Mouse (Mus musculus): ENCODE data around the gene 1110051M20Rik. TPM values are rescaled to one million over a fixed set of nuclear protein-coding genes. Genes with fewer than 3 reads are reported as not detected.
"Not testable (repeated sequence)": the region's sequence is repeated elsewhere in the genome, so short reads cannot be mapped to it uniquely, and the experiment has no call there.

Gene 1110051M20Rik
- polyA plus RNA-seq, 1 experiment: 8.4 TPM

DNA sequence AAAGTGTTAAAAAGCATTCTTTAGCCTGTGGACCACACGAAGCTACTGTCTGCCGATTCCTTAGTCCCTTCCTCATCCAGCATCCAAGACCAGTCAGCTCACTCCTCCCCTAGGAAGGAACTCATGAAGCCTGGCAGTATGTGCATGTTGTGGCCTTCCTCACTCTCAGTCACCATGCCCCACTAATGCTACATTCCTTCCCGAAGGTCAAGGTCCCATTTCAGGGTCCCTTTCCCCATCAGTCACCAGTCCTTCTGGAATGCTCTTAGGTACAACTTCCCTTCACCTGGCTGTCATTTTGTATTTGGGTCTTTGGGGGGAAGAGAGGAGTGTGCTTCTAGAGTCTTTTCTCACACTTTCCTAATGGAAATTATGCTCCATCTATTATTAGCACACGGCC lies 192.5 kb downstream of the 1110051M20Rik start:
- 56% methylated on average over 4 of the region's 4 CpGs for WGBS
- no peak for DNase-seq (ENCODE audit: low read depth, low spot score)

DNA sequence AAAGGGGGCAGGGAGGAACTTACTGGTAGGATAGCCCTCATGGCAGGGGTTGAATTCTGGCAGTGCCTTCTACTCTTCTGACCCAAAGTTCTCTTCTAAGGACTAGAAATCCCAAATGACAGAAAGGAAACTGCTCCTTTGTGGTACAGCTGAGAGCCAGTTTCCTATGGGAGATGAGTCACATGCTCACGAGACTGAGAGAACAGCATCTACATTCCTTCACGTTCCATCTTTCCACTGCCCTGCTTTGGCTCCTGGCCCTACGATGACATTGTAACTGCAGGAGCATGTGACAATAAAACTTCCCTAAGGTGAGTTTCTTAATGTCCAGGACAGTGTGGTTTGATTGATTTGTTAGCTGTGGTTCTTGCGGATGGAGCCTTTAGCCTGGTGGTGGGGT lies 196.1 kb downstream of the 1110051M20Rik start:
- 82% methylated on average over 4 of the region's 4 CpGs for WGBS
- DNase-seq (ENCODE audit: low read depth, low spot score): no peak

DNA sequence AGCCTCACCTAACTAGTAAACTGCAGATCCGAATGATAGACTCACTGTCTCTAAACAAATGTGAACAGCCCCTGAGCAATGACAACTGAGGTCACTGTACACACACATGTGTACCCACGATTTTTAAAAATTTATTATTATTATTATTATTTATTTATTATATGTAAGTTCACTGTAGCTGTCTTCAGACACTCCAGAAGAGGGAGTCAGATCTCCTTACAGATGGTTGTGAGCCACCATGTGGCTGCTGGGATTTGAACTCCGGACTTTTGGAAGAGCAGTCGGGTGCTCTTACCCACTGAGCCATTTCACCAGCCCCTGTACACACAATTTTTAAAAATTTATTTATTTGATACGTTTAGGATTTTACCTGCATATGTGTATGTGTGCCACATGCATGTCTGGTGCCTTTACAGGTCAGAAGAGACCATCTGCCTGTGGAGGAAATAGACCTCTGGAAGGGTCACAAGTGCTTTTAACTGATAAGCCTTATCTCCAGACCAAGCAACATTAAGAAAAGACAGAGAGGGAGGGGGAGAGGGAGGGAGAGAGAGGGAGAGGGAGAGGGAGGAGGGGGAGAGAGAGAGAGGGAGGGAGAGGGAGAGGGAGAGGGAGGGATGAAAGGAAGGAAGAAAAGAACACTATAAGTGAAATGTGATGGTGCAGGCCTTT lies 199.8 kb downstream of the 1110051M20Rik start:
- DNase-seq (ENCODE audit: low read depth, low spot score): no peak
- 75% methylated on average over 5 of the region's 5 CpGs for WGBS

DNA sequence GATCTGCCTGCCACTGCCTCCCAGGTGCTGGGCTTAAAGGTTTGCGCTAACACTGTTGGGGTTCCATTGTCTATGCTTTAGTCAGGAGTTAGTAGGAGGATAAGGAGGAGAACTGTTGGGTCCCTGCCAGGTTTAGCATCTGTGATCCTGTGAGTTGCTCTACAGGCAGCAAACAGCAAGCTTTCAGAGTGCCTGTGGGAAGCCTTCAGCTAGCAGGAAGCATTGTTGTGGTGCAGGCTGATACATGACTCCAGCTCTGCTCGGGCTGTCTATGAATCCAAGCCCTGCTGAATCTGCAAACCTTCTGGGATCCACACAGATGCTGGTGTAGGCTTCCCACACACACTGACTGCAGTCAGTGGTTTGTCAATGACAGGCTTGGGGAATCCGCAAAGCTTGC lies 201.1 kb downstream of the 1110051M20Rik start:
- 79% methylated on average over 3 of the region's 3 CpGs for WGBS
- DNase-seq (ENCODE audit: low read depth, low spot score): no peak

DNA sequence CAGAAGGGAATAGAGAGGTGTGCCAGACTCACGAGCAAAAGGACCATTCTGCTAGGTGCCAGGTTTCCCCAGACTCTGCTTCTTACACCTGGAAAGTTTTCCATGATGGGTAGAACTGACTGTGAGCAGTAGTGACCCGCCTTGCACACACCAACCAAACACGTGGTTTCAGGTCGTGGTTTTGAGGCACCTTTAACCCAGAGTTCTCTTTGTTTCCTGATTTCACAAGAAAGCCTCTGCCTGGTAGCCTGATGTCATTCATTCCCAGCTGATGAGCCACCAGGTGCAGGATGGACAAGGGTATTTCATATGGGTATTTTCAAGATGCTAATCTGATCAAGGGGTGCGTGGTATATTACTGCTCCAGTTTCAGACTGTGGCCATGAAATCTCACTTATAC lies 202.0 kb downstream of the 1110051M20Rik start:
- 28% methylated on average over 5 of the region's 5 CpGs for WGBS
- DNase-seq (ENCODE audit: low read depth, low spot score): no peak

DNA sequence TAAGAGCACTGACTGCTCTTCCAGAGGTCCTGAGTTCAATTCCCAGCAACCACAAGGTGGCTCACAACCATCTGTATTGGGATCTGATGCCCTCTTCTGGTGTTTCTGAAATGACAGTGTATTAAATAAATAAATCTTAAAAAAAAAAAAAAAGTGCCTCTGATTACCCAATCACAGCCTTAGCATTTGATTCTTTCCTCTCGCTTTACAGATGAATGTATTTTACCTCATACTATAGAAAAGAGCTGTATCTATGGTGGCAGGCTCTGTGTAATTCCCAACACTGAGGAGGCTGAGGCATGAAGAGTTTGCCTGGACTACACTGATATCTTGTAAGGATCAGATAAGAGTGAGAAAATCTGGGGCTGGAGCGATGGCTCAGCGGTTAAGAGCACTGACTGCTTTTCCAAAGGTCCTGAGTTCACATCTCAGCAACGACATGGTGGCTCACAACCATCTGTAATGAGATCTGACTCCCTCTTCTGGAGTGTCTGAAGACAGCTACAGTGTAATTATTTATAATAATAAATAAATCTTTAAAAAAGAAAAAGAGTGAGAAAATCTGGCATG lies 206.9 kb downstream of the 1110051M20Rik start:
- not testable (repeated sequence) for DNase-seq (ENCODE audit: low read depth, low spot score)
- 7% methylated on average over 4 of the region's 4 CpGs for WGBS

DNA sequence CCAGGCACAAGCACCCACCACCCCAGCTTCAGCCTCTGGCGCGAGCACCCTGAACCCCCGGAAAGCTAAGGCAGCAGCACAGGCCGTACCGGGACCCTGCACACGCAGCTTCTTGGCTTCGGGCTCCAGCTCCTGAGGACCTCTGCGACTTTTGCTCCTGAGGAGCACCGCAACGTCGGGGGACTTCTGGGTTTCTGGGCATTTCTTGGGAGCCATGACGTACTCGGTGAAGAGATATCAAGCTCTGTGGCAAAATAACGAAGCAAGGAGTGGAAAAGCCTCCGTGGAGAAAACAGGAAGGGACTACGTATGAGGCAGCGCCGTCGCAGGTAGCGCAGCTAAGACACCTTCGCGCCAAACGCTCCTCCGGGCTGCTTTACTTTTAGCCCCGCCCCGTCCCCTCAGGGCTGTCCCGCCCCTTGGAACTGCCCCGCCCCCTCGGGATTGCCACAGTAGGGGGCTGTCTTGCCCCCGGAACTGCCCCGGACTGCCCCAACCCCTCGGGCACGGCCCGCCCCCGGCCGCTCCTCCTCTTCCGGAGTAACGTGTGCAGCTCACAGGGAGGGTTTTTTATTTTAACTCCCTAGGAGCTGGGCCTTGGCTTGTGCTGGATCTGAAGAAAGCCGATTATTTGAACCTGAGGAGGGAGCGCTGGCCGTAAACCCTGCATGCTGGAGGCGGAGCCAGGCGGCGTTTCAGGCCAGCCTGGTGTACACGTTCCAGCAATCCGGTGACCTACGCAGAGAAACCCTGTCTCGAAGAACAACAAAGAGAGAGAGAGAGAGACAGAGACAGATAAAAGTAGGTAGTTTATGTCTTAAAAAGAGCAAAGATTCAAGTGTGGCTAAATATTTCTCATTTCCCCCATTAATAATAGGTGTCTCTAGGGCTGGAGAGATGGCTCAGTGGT lies 207.6 kb downstream of the 1110051M20Rik start, which contains the start of gene Ddb2:
Gene Ddb2 (minus strand): TSS at position 382 of the 910 bp plus-strand sequence.
- DNase-seq (ENCODE audit: low read depth, low spot score): peak; percentile 93
- 1% methylated on average over 48 of the region's 48 CpGs for WGBS

DNA sequence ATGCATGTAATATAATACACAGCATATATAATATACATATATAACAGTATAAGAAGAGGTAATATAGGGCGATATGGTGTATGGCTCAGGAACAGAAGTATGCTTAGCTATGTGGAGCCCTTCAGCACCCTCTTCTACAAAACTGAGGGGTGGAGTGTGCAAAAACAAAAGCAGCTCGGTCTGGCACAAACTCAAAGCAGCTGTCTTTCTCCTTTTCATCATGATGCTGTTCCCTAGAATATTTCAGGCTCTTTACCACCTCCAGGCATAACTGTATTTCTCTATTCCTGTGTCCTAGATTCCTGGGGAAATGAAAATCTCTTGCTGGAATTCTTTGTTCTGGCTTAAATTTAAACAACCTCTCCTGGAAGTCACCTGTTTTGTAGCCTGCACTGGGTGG lies 214.8 kb downstream of the 1110051M20Rik start:
- DNase-seq (ENCODE audit: low read depth, low spot score): no peak
- WGBS: 87% methylated on average over 2 of the region's 2 CpGs

Other genes with a start within 250 kb of the 1110051M20Rik start
- gene Nr1h3, start 241.9 kb downstream of the 1110051M20Rik start, polyA plus RNA-seq (2012; rRNA removed): 70.2 and 109 TPM in 2 replicates
- 17.8 and 34.3 TPM in 2 replicates for gene Acp2, start 241.8 kb downstream of the 1110051M20Rik start, polyA plus RNA-seq (2012; rRNA removed)
- 10.3 and 14.4 TPM in 2 replicates for gene Ddb2, start 207.7 kb downstream of the 1110051M20Rik start, polyA plus RNA-seq (2012; rRNA removed)
- 2.8 and 3.7 TPM in 2 replicates for gene Pacsin3, start 188.8 kb downstream of the 1110051M20Rik start, polyA plus RNA-seq (2012; rRNA removed)
- 32.7 and 34.7 TPM in 2 replicates for gene Arfgap2, start 179.7 kb downstream of the 1110051M20Rik start, polyA plus RNA-seq (2012; rRNA removed)
- 7.4 and 13.1 TPM in 2 replicates for gene Lrp4, start 12.8 kb upstream of the 1110051M20Rik start, polyA plus RNA-seq (2012; rRNA removed)
- 6.1 and 9.2 TPM in 2 replicates for gene Ckap5, start 82.1 kb upstream of the 1110051M20Rik start, polyA plus RNA-seq (2012; rRNA removed)
- gene F2, start 191.7 kb upstream of the 1110051M20Rik start, polyA plus RNA-seq (2012; rRNA removed): 0.38 and 0.50 TPM in 2 replicates
- gene Zfp408, start 205.1 kb upstream of the 1110051M20Rik start, polyA plus RNA-seq (2012; rRNA removed): 8.3 and 14.5 TPM in 2 replicates
- 112 and 132 TPM in 2 replicates for gene Arhgap1, start 205.2 kb upstream of the 1110051M20Rik start, polyA plus RNA-seq (2012; rRNA removed)